Mouse (Mus musculus): ENCODE results near the gene Ephb3.

DNA sequence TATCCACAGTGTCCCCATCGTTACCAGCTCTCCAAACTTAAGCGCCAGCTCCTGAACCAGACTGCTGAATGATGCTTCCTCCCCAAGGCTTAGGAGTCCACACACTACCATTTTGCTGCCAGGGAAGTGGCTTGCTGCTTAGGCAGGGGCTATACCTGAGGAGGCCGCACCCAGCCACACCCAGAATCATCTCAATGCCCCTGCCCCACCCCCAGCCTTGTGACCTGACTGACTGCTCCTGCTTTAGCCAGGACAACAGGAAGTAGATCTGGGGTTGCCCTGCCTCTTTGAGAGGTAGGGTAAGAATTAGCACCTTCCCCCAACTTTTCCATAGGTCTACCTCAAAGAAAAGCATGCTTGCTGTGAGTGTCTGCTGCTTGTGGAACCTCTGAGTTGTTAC, 4.7 kb downstream of the Ephb3 start:
- TF ChIP-seq EP300 (IDR thresholded peaks at IDR 0.05; ENCODE audit: low read depth) (no peak), CTCF (IDR thresholded peaks at IDR 0.05; ENCODE audit: low read depth) (no peak)

Measured in heart, postnatal 0 days (tissue).